Comparison of ENCODE assay signal across 8 mouse cellular contexts in genomic region chr9:44497624-44498377, GRCm38 (mm10). TPM values are rescaled to one million over a fixed set of nuclear protein-coding genes. Genes with fewer than 3 reads are reported as not detected.
A peak's percentile ranks its signal among the peaks of the same experiment; 100 is the strongest.
DNase-seq lines count a peak whose midpoint lies in the region; ATAC-seq and TF ChIP-seq lines count a peak whose summit lies in the region.

No protein-coding gene starts in this region.

- peak overlapping the region; percentile 97 for H3K27ac ChIP-seq in heart, embryonic 11.5 days (ENCODE audit: low read depth, low read length)
- H3K27ac ChIP-seq in kidney, postnatal 0 days: peak overlapping the region; percentile 91
- peak overlapping the region; percentile 84 for H3K27ac ChIP-seq in midbrain, embryonic 10.5 days (replicated peaks)

- 4% methylated on average over 11 of the region's 11 CpGs for WGBS in lung, adult 2 months
- 2% methylated on average over 10 of the region's 11 CpGs for WGBS in heart, embryonic 11.5 days (ENCODE audit: insufficient replicate concordance)
- 4% methylated on average over 11 of the region's 11 CpGs for WGBS in kidney, postnatal 0 days
- WGBS in midbrain, embryonic 10.5 days: 3% methylated on average over 11 of the region's 11 CpGs

- no peak for ATAC-seq in heart, embryonic 11.5 days (replicated peaks; ENCODE audit: insufficient number of reproducible peaks, low FRiP score, low TSS enrichment)
- ATAC-seq in kidney, postnatal 0 days (replicated peaks; ENCODE audit: low FRiP score, low read depth): peak; percentile 15; the same call in 1 of the 2 replicates
- ATAC-seq in monocyte, adult 5-6 weeks (replicated peaks; ENCODE audit: insufficient number of reproducible peaks, low FRiP score, low TSS enrichment, poor library complexity, severe bottlenecking): no peak

- H3K4me3 ChIP-seq in lung, adult 2 months (replicated peaks; ENCODE audit: extremely low read depth, low read depth, low read length): peak overlapping the region; percentile 40
- peak overlapping the region; percentile 50 for H3K4me3 ChIP-seq in heart, embryonic 11.5 days (ENCODE audit: low read depth, low read length)
- peak overlapping the region; percentile 41 for H3K4me3 ChIP-seq in kidney, postnatal 0 days (replicated peaks; ENCODE audit: low read depth, low read length)
- peak overlapping the region; percentile 58 for H3K4me3 ChIP-seq in midbrain, embryonic 10.5 days

- peaks cover 69% of the 10 kb centered on the region for H3K4me1 ChIP-seq in lung, adult 2 months (ENCODE audit: control insufficient read depth, insufficient read depth, low read length)
- H3K4me1 ChIP-seq in heart, embryonic 11.5 days (ENCODE audit: control insufficient read depth, insufficient read depth, low read length): peaks cover 79% of the 10 kb centered on the region
- peaks cover 70% of the 10 kb centered on the region for H3K4me1 ChIP-seq in kidney, postnatal 0 days (replicated peaks; ENCODE audit: insufficient read depth, low read length)
- H3K4me1 ChIP-seq in midbrain, embryonic 10.5 days: peaks cover 86% of the 10 kb centered on the region

- TF ChIP-seq POLR2A in lung, adult 2 months (IDR thresholded peaks at IDR 0.05; ENCODE audit: borderline replicate concordance, extremely low read depth, low read depth, low read length): 0 out of 2 replicates have a peak, but pooled peaks have one; percentile 16

- no peak for TF ChIP-seq CTCF in lung, adult 2 months (IDR thresholded peaks at IDR 0.05; ENCODE audit: insufficient read depth, low read length)
- TF ChIP-seq CTCF in kidney, postnatal 0 days (IDR thresholded peaks at IDR 0.05; ENCODE audit: low read depth): no peak

- peak overlapping the region; percentile 95 for H3K4me2 ChIP-seq in heart, embryonic 11.5 days
- H3K4me2 ChIP-seq in kidney, postnatal 0 days (ENCODE audit: low read length): peak overlapping the region; percentile 76

- no peaks in the 10 kb centered on the region for H3K27me3 ChIP-seq in heart, embryonic 11.5 days (ENCODE audit: control insufficient read depth, insufficient read depth, low read length)
- no peaks in the 10 kb centered on the region for H3K27me3 ChIP-seq in kidney, postnatal 0 days (ENCODE audit: insufficient read depth, low read length)
- H3K27me3 ChIP-seq in midbrain, embryonic 10.5 days (ENCODE audit: low read depth, poor library complexity, severe bottlenecking): peaks cover 49% of the 10 kb centered on the region

- H3K9me3 ChIP-seq in heart, embryonic 11.5 days (replicated peaks; ENCODE audit: control insufficient read depth, low read length): no peaks in the 10 kb centered on the region
- H3K9me3 ChIP-seq in kidney, postnatal 0 days (replicated peaks; ENCODE audit: low read length): no peaks in the 10 kb centered on the region
- no peaks in the 10 kb centered on the region for H3K9me3 ChIP-seq in midbrain, embryonic 10.5 days (replicated peaks)

- no peaks in the 10 kb centered on the region for H3K36me3 ChIP-seq in heart, embryonic 11.5 days (ENCODE audit: control insufficient read depth, insufficient read depth, low read length)
- 0 out of 2 replicates have a peak, but pooled peaks cover 5% of the 10 kb centered on the region for H3K36me3 ChIP-seq in kidney, postnatal 0 days (ENCODE audit: insufficient read depth, low read length)
- peaks cover 13% of the 10 kb centered on the region for H3K36me3 ChIP-seq in midbrain, embryonic 10.5 days

- peak overlapping the region; percentile 78 for H3K9ac ChIP-seq in heart, embryonic 11.5 days (ENCODE audit: low read depth, low read length)
- peak overlapping the region; percentile 62 for H3K9ac ChIP-seq in kidney, postnatal 0 days (ENCODE audit: low read depth, low read length)

- DNase-seq in lung, adult 2 months: peak; percentile 61
- no peak for DNase-seq in lung, postnatal 25 days (ENCODE audit: low spot score)
- peak; percentile 65 for DNase-seq in adrenal gland, postnatal 14 days
- DNase-seq in kidney, postnatal 0 days (ENCODE audit: low spot score): peak; percentile 86
- DNase-seq in midbrain, embryonic 10.5 days (ENCODE audit: low spot score): peak; percentile 48
- DNase-seq in spleen, postnatal 36 days (ENCODE audit: low spot score in 2 of 2): no peak

RNA-seq across cellular contexts. Expression of gene Bcl9l, which starts 15.2 kb away (rescaled TPM):
- polyA plus RNA-seq in lung, adult 2 months (2012; rRNA removed): 69.0 and 70.7 TPM in 2 replicates
- total RNA-seq in adrenal gland, postnatal 14 days (2021): 59.3 and 61.7 TPM in 2 replicates
- 8.7 and 9.3 TPM in 2 replicates for polyA plus RNA-seq in heart, embryonic 11.5 days (2014; fragmentation: Nextera tagmentation; extraction: Ambion mirVana)
- 8.7 and 9.1 TPM in 2 replicates for polyA plus RNA-seq in kidney, postnatal 0 days (2015; fragmentation: Nextera tagmentation; extraction: Ambion mirVana)
- polyA plus RNA-seq in midbrain, embryonic 10.5 days (2016; fragmentation: Nextera tagmentation; extraction: Ambion mirVana): 3.9 and 4.7 TPM in 2 replicates
- 2.8 to 14.1 TPM (median 2.8 TPM) in 3 replicates for total RNA-seq in monocyte, adult 5-6 weeks (2017)

RNA-seq across cellular contexts. Expression of gene Upk2, which starts 43.0 kb away (rescaled TPM):
- 4.0 and 4.4 TPM in 2 replicates for polyA plus RNA-seq in lung, adult 2 months (2012; rRNA removed)
- not detected in 2 replicates for total RNA-seq in adrenal gland, postnatal 14 days (2021)
- 0.14 TPM in 1 of 2 replicates, not detected in the other for polyA plus RNA-seq in heart, embryonic 11.5 days (2014; fragmentation: Nextera tagmentation; extraction: Ambion mirVana)
- polyA plus RNA-seq in kidney, postnatal 0 days (2015; fragmentation: Nextera tagmentation; extraction: Ambion mirVana): 19.9 and 27.8 TPM in 2 replicates
- not detected in 2 replicates for polyA plus RNA-seq in midbrain, embryonic 10.5 days (2016; fragmentation: Nextera tagmentation; extraction: Ambion mirVana)
- not detected in 3 replicates for total RNA-seq in monocyte, adult 5-6 weeks (2017)

RNA-seq across cellular contexts. Expression of gene Foxr1, which starts 56.9 kb away (rescaled TPM):
- polyA plus RNA-seq in lung, adult 2 months (2012; rRNA removed): 0.16 TPM in 1 of 2 replicates, not detected in the other
- not detected in 2 replicates for total RNA-seq in adrenal gland, postnatal 14 days (2021)
- not detected in 2 replicates for polyA plus RNA-seq in heart, embryonic 11.5 days (2014; fragmentation: Nextera tagmentation; extraction: Ambion mirVana)
- not detected in 2 replicates for polyA plus RNA-seq in kidney, postnatal 0 days (2015; fragmentation: Nextera tagmentation; extraction: Ambion mirVana)
- not detected in 2 replicates for polyA plus RNA-seq in midbrain, embryonic 10.5 days (2016; fragmentation: Nextera tagmentation; extraction: Ambion mirVana)
- not detected in 3 replicates for total RNA-seq in monocyte, adult 5-6 weeks (2017)

Comparison
In these comparisons a context has a peak if more than half of its experiments do, and no peak if none do; other contexts are left out.
1. DNase-seq: peak in lung, adult 2 months (single experiment), adrenal gland, postnatal 14 days (single experiment), kidney, postnatal 0 days (single experiment) and midbrain, embryonic 10.5 days (single experiment); none in lung, postnatal 25 days (single experiment) and spleen, postnatal 36 days (0 of 2).
2. Peak in every context shown above with its lines, with median percentiles within 50 percentile points of each other: H3K4me3 ChIP-seq and H3K27ac ChIP-seq.